Mouse (Mus musculus) regulatory T cell (primary cell): ENCODE data around the gene Ttc7.

Experiments used
- in situ Hi-C: fragments of 300-600 bp; cut with MboI, MseI; formaldehyde crosslinking; loops from one replicate; pipeline ENCODE4 v1.15.1; 2025; ENCODE audit warnings: high pct_unique_total_duplicates

Ttc7 gene

GRCm38 (mm10) chr17:87337683-87338082 is 55.0 kb downstream of the Ttc7 start:
- in situ Hi-C loops: no loop called here

- in situ Hi-C loops: no loop called here
These were observed 56.4 kb downstream of the Ttc7 start for GRCm38 (mm10) chr17:87339122-87339521.

- in situ Hi-C loops: no loop called here
These were observed 60.5 kb downstream of the Ttc7 start for GRCm38 (mm10) chr17:87343060-87343703.

GRCm38 (mm10) chr17:87344441-87345251 is 62.0 kb downstream of the Ttc7 start:
- in situ Hi-C loops: no loop called here

- in situ Hi-C loops: no loop called here
These were observed 62.5 kb downstream of the Ttc7 start for GRCm38 (mm10) chr17:87345252-87345593.

- in situ Hi-C loops: no loop called here
These were observed 65.7 kb downstream of the Ttc7 start for GRCm38 (mm10) chr17:87348353-87348752.

- in situ Hi-C loops: no loop called here
These were observed 66.4 kb downstream of the Ttc7 start for GRCm38 (mm10) chr17:87349069-87349468.

- in situ Hi-C loops: no loop called here
These were observed 66.9 kb downstream of the Ttc7 start for GRCm38 (mm10) chr17:87349575-87349974.

GRCm38 (mm10) chr17:87350471-87351240 is 68.0 kb downstream of the Ttc7 start:
- in situ Hi-C loops: no loop called here

GRCm38 (mm10) chr17:87351241-87352105 is 68.8 kb downstream of the Ttc7 start:
- in situ Hi-C loops: no loop called here

- in situ Hi-C loops: no loop called here
These were observed 69.6 kb downstream of the Ttc7 start for GRCm38 (mm10) chr17:87352106-87352897.

GRCm38 (mm10) chr17:87352898-87353225 is 70.2 kb downstream of the Ttc7 start:
- in situ Hi-C loops: no loop called here

GRCm38 (mm10) chr17:87353745-87354320 is 71.1 kb downstream of the Ttc7 start:
- in situ Hi-C loops: no loop called here

- in situ Hi-C loops: no loop called here
These were observed 72.8 kb downstream of the Ttc7 start for GRCm38 (mm10) chr17:87355456-87355855.

GRCm38 (mm10) chr17:87356261-87356660 is 73.6 kb downstream of the Ttc7 start:
- in situ Hi-C loops: no loop called here

GRCm38 (mm10) chr17:87357506-87357905 is 74.8 kb downstream of the Ttc7 start:
- in situ Hi-C loops: no loop called here

- in situ Hi-C loops: no loop called here
These were observed 78.4 kb downstream of the Ttc7 start for GRCm38 (mm10) chr17:87361132-87361531.

GRCm38 (mm10) chr17:87364108-87364507 is 81.4 kb downstream of the Ttc7 start:
- in situ Hi-C loops: no loop called here

- in situ Hi-C loops: no loop called here
These were observed 82.6 kb downstream of the Ttc7 start for GRCm38 (mm10) chr17:87365268-87365667.

GRCm38 (mm10) chr17:87366520-87366919 is 83.8 kb downstream of the Ttc7 start:
- in situ Hi-C loops: no loop called here
